Mouse (Mus musculus): Measurements from ENCODE around the gene Sel1l. TPM values are rescaled to one million over a fixed set of nuclear protein-coding genes. Genes with fewer than 3 reads are reported as not detected.
A peak's percentile ranks its signal among the peaks of the same experiment; 100 is the strongest.

Gene Sel1l
- 79.9 and 86.3 TPM in 2 replicates for polyA plus RNA-seq (2016; fragmentation: Nextera tagmentation; extraction: Ambion mirVana)

- H3K27ac ChIP-seq = no peak within 1 kb of the TSS
- 1% methylated on average over 34 of the region's 35 CpGs for WGBS
- no peaks in the 10 kb centered on the region for H3K27me3 ChIP-seq
Measured at GRCm38 (mm10) chr12:91849045-91849467, at the start of gene Sel1l. Gene Sel1l (minus strand): TSS chr12:91849157.

GRCm38 (mm10) chr12:91892622-91893560, 43.9 kb upstream of the Sel1l start:
- H3K9ac ChIP-seq (replicated peaks) = no peak overlapping the region
- H3K9me3 ChIP-seq = no peaks in the 10 kb centered on the region
- H3K27ac ChIP-seq = no peak overlapping the region
- no peak overlapping the region for H3K4me2 ChIP-seq
- ATAC-seq (ENCODE audit: insufficient number of reproducible peaks, insufficient read depth, low FRiP score, low TSS enrichment, low read depth) = no peak
- WGBS = 74% methylated on average over 9 of the region's 9 CpGs
- no peaks in the 10 kb centered on the region for H3K36me3 ChIP-seq
- H3K27me3 ChIP-seq = no peaks in the 10 kb centered on the region
- H3K4me3 ChIP-seq (replicated peaks) = no peak overlapping the region
- no peaks in the 10 kb centered on the region for H3K4me1 ChIP-seq (replicated peaks)

More at GRCm38 (mm10) chr12:91849045-91849467, at the start of gene Sel1l:
- H3K4me1 ChIP-seq (replicated peaks) = peaks cover 13% of the 10 kb centered on the region
- H3K4me3 ChIP-seq (replicated peaks) = peak within 1 kb of the TSS; percentile 84
- ATAC-seq (ENCODE audit: insufficient number of reproducible peaks, insufficient read depth, low FRiP score, low TSS enrichment, low read depth) = peak; percentile 100
- H3K9ac ChIP-seq (replicated peaks) = peak within 1 kb of the TSS; percentile 84
- peak within 1 kb of the TSS; percentile 83 for H3K4me2 ChIP-seq
- peaks cover 1% of the 10 kb centered on the region; the same call in 1 of the 2 replicates for H3K36me3 ChIP-seq
- no peaks in the 10 kb centered on the region for H3K9me3 ChIP-seq

GRCm38 (mm10) chr12:91880431-91880830, 31.5 kb upstream of the Sel1l start:
- H3K4me2 ChIP-seq = no peak overlapping the region
- H3K4me1 ChIP-seq (replicated peaks) = peaks cover 15% of the 10 kb centered on the region
- H3K9ac ChIP-seq (replicated peaks) = no peak overlapping the region
- 78% methylated on average over 13 of the region's 13 CpGs for WGBS
- ATAC-seq (ENCODE audit: insufficient number of reproducible peaks, insufficient read depth, low FRiP score, low TSS enrichment, low read depth) = no peak
- no peak overlapping the region for H3K27ac ChIP-seq
- no peak overlapping the region for H3K4me3 ChIP-seq (replicated peaks)
- no peaks in the 10 kb centered on the region for H3K36me3 ChIP-seq
- H3K27me3 ChIP-seq = no peaks in the 10 kb centered on the region
- no peaks in the 10 kb centered on the region for H3K9me3 ChIP-seq

GRCm38 (mm10) chr12:91878912-91879250, 29.9 kb upstream of the Sel1l start:
- H3K9me3 ChIP-seq = no peaks in the 10 kb centered on the region
- no peak overlapping the region for H3K4me3 ChIP-seq (replicated peaks)
- no peak for ATAC-seq (ENCODE audit: insufficient number of reproducible peaks, insufficient read depth, low FRiP score, low TSS enrichment, low read depth)
- peaks cover 15% of the 10 kb centered on the region for H3K4me1 ChIP-seq (replicated peaks)
- no peaks in the 10 kb centered on the region for H3K36me3 ChIP-seq
- 64% methylated on average over 8 of the region's 8 CpGs for WGBS
- H3K9ac ChIP-seq (replicated peaks) = no peak overlapping the region
- no peak overlapping the region for H3K27ac ChIP-seq
- H3K4me2 ChIP-seq = peak overlapping the region; percentile 18; the same call in 1 of the 2 replicates
- H3K27me3 ChIP-seq = no peaks in the 10 kb centered on the region

- no peak overlapping the region for H3K9ac ChIP-seq (replicated peaks)
- peaks cover 15% of the 10 kb centered on the region for H3K4me1 ChIP-seq (replicated peaks)
- no peak overlapping the region for H3K4me3 ChIP-seq (replicated peaks)
- ATAC-seq (ENCODE audit: insufficient number of reproducible peaks, insufficient read depth, low FRiP score, low TSS enrichment, low read depth) = no peak
- H3K9me3 ChIP-seq = no peaks in the 10 kb centered on the region
- H3K4me2 ChIP-seq = peak overlapping the region; percentile 18; the same call in 1 of the 2 replicates
- 0 out of 2 replicates have a peak overlapping the region, but pooled peaks have one; percentile 23 for H3K27ac ChIP-seq
- H3K36me3 ChIP-seq = no peaks in the 10 kb centered on the region
- WGBS = 54% methylated on average over 21 of the region's 21 CpGs
- no peaks in the 10 kb centered on the region for H3K27me3 ChIP-seq
Measured at GRCm38 (mm10) chr12:91878056-91878911, 29.3 kb upstream of the Sel1l start.

- WGBS = 21% methylated on average over 5 of the region's 5 CpGs
- Histone ChIP-seq H3K9me3 (no peaks in the 10 kb centered on the region), H3K9ac (replicated peaks) (no peak overlapping the region), H3K4me3 (replicated peaks) (no peak overlapping the region), H3K36me3 (no peaks in the 10 kb centered on the region), H3K27me3 (no peaks in the 10 kb centered on the region), H3K4me1 (replicated peaks) (peaks cover 15% of the 10 kb centered on the region), H3K27ac (no peak overlapping the region), H3K4me2 (peak overlapping the region; percentile 18; the same call in 1 of the 2 replicates)
- peak; percentile 73; the same call in 1 of the 2 replicates for ATAC-seq (ENCODE audit: insufficient number of reproducible peaks, insufficient read depth, low FRiP score, low TSS enrichment, low read depth)
Measured at GRCm38 (mm10) chr12:91877646-91878045, 28.7 kb upstream of the Sel1l start.

- no peak overlapping the region for H3K4me3 ChIP-seq (replicated peaks)
- no peak overlapping the region for H3K4me2 ChIP-seq
- no peaks in the 10 kb centered on the region for H3K9me3 ChIP-seq
- no peaks in the 10 kb centered on the region for H3K27me3 ChIP-seq
- WGBS = 90% methylated on average over 11 of the region's 11 CpGs
- no peaks in the 10 kb centered on the region for H3K36me3 ChIP-seq
- ATAC-seq (ENCODE audit: insufficient number of reproducible peaks, insufficient read depth, low FRiP score, low TSS enrichment, low read depth) = no peak
- H3K9ac ChIP-seq (replicated peaks) = no peak overlapping the region
- H3K4me1 ChIP-seq (replicated peaks) = no peaks in the 10 kb centered on the region
- H3K27ac ChIP-seq = no peak overlapping the region
Measured at GRCm38 (mm10) chr12:91870671-91871070, 21.7 kb upstream of the Sel1l start.

- no peak overlapping the region for H3K4me3 ChIP-seq (replicated peaks)
- no peaks in the 10 kb centered on the region for H3K36me3 ChIP-seq
- ATAC-seq (ENCODE audit: insufficient number of reproducible peaks, insufficient read depth, low FRiP score, low TSS enrichment, low read depth) = no peak
- no peaks in the 10 kb centered on the region for H3K9me3 ChIP-seq
- no peaks in the 10 kb centered on the region for H3K4me1 ChIP-seq (replicated peaks)
- no peak overlapping the region for H3K4me2 ChIP-seq
- no peak overlapping the region for H3K27ac ChIP-seq
- WGBS = 58% methylated on average over 4 of the region's 4 CpGs
- no peaks in the 10 kb centered on the region for H3K27me3 ChIP-seq
- no peak overlapping the region for H3K9ac ChIP-seq (replicated peaks)
Measured at GRCm38 (mm10) chr12:91869352-91869751, 20.4 kb upstream of the Sel1l start.

GRCm38 (mm10) chr12:91854330-91854729, 5.4 kb upstream of the Sel1l start:
- Histone ChIP-seq H3K4me3 (replicated peaks) (no peak overlapping the region), H3K36me3 (no peaks in the 10 kb centered on the region), H3K4me2 (no peak overlapping the region), H3K27me3 (no peaks in the 10 kb centered on the region), H3K4me1 (replicated peaks) (no peaks in the 10 kb centered on the region), H3K27ac (no peak overlapping the region), H3K9ac (replicated peaks) (no peak overlapping the region), H3K9me3 (no peaks in the 10 kb centered on the region)
- ATAC-seq (ENCODE audit: insufficient number of reproducible peaks, insufficient read depth, low FRiP score, low TSS enrichment, low read depth) = no peak
- WGBS = 54% methylated on average over 8 of the region's 8 CpGs

- H3K4me2 ChIP-seq = peak overlapping the region; percentile 83
- H3K27ac ChIP-seq = no peak overlapping the region
- peaks cover 13% of the 10 kb centered on the region for H3K4me1 ChIP-seq (replicated peaks)
- peaks cover 5% of the 10 kb centered on the region; the same call in 1 of the 2 replicates for H3K36me3 ChIP-seq
- WGBS = 4% methylated on average over 33 of the region's 33 CpGs
- H3K9me3 ChIP-seq = no peaks in the 10 kb centered on the region
- H3K4me3 ChIP-seq (replicated peaks) = peak overlapping the region; percentile 84
- no peaks in the 10 kb centered on the region for H3K27me3 ChIP-seq
- peak overlapping the region; percentile 84 for H3K9ac ChIP-seq (replicated peaks)
- ATAC-seq (ENCODE audit: insufficient number of reproducible peaks, insufficient read depth, low FRiP score, low TSS enrichment, low read depth) = peak; percentile 71
Measured at GRCm38 (mm10) chr12:91848394-91849044, 438 bp downstream of the Sel1l start.
